ENCODE assay signal across 10 mouse cellular contexts in the genomic region with DNA sequence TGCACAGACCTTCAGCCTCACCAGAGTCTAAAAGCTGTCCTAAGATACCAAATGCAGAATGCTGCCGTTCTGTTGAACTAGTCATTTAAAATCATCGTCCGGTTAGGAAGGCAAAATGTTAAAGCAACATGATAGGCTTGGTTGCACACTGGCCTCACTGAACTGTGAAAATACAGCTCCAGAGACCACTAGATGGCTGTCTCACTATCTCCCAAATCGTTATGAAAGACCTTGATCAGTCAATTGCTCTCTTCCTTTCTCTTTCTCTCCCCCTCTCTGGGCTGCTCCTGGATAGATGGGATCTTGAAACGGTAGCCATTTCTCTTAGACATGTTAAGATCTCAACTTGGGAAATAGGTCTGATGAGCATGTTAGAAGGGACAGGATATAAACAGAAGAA.
DNase-seq lines count a peak whose midpoint lies in the region; ATAC-seq and TF ChIP-seq lines count a peak whose summit lies in the region.
"Had no signal": no experiment of that assay in that cellular context is flagged by ENCODE, and none has a peak within 500 bp of the region (broad histone marks: within the 10 kb centered on the region; RNA-seq: fewer than 3 reads in every experiment).

No protein-coding gene starts in this region.

- no peaks in the 10 kb centered on the region for H3K27me3 ChIP-seq in forebrain, embryonic 16.5 days (replicated peaks; ENCODE audit: control insufficient read depth, insufficient read depth, low read length)
- no peaks in the 10 kb centered on the region for H3K27me3 ChIP-seq in forebrain, embryonic 11.5 days (ENCODE audit: control insufficient read depth, insufficient read depth, low read length)
- H3K27me3 ChIP-seq in lung, embryonic 16.5 days (ENCODE audit: control insufficient read depth, insufficient read depth, low read depth, low read length) = no peaks in the 10 kb centered on the region
- H3K27me3 ChIP-seq in midbrain, postnatal 0 days (ENCODE audit: insufficient read depth, low read length) = no peaks in the 10 kb centered on the region

- 0 out of 2 replicates have a peak, but pooled peaks have one; percentile 47 for ATAC-seq in forebrain, embryonic 16.5 days
- no peak for ATAC-seq in forebrain, embryonic 11.5 days (replicated peaks; ENCODE audit: low FRiP score)
- ATAC-seq in lung, embryonic 16.5 days (ENCODE audit: low read depth) = no peak
- no peak for ATAC-seq in midbrain, postnatal 0 days (ENCODE audit: low FRiP score)

- intact Hi-C loops in left cerebral cortex, postnatal 25 days (cut with DNase I) = no loop called here

- H3K4me1 ChIP-seq in forebrain, embryonic 16.5 days (replicated peaks; ENCODE audit: control insufficient read depth, insufficient read depth, low read length) = no peaks in the 10 kb centered on the region
- H3K4me1 ChIP-seq in forebrain, embryonic 11.5 days (replicated peaks; ENCODE audit: control insufficient read depth, insufficient read depth, low read length) = no peaks in the 10 kb centered on the region
- no peaks in the 10 kb centered on the region for H3K4me1 ChIP-seq in lung, embryonic 16.5 days (replicated peaks; ENCODE audit: control insufficient read depth, insufficient read depth, low read length)
- H3K4me1 ChIP-seq in midbrain, postnatal 0 days (ENCODE audit: insufficient read depth, low read length) = no peaks in the 10 kb centered on the region

- no peak overlapping the region for H3K9ac ChIP-seq in forebrain, embryonic 16.5 days (replicated peaks; ENCODE audit: low read depth, low read length)
- H3K9ac ChIP-seq in forebrain, embryonic 11.5 days (ENCODE audit: low read length) = no peak overlapping the region
- H3K9ac ChIP-seq in lung, embryonic 16.5 days (ENCODE audit: low read length) = no peak overlapping the region
- H3K9ac ChIP-seq in midbrain, postnatal 0 days (replicated peaks; ENCODE audit: low read length, poor library complexity, severe bottlenecking) = no peak overlapping the region

- H3K27ac ChIP-seq in forebrain, embryonic 16.5 days (ENCODE audit: low read length) = no peak overlapping the region
- H3K27ac ChIP-seq in forebrain, embryonic 11.5 days (ENCODE audit: low read depth, low read length) = no peak overlapping the region
- H3K27ac ChIP-seq in lung, embryonic 16.5 days (ENCODE audit: low read length) = peak overlapping the region; percentile 16; the same call in 1 of the 2 replicates
- H3K27ac ChIP-seq in midbrain, postnatal 0 days (ENCODE audit: low read depth, low read length) = no peak overlapping the region

- 59% methylated on average over 5 of the region's 5 CpGs for WGBS in forebrain, embryonic 16.5 days
- 59% methylated on average over 5 of the region's 5 CpGs for WGBS in forebrain, embryonic 11.5 days
- WGBS in lung, embryonic 16.5 days = 44% methylated on average over 5 of the region's 5 CpGs
- 40% methylated on average over 5 of the region's 5 CpGs for WGBS in midbrain, postnatal 0 days

- TF ChIP-seq CTCF in midbrain, postnatal 0 days (IDR thresholded peaks at IDR 0.05) = peak; percentile 62

- no peak overlapping the region for H3K4me3 ChIP-seq in forebrain, embryonic 16.5 days (replicated peaks; ENCODE audit: low read length)
- H3K4me3 ChIP-seq in forebrain, embryonic 11.5 days (ENCODE audit: low read depth, low read length) = no peak overlapping the region
- H3K4me3 ChIP-seq in lung, embryonic 16.5 days (ENCODE audit: low read length) = no peak overlapping the region
- H3K4me3 ChIP-seq in midbrain, postnatal 0 days (ENCODE audit: low read depth, low read length) = no peak overlapping the region

- no peak overlapping the region for H3K4me2 ChIP-seq in forebrain, embryonic 16.5 days (ENCODE audit: low read length)
- H3K4me2 ChIP-seq in forebrain, embryonic 11.5 days (ENCODE audit: low read depth, low read length, severe bottlenecking) = no peak overlapping the region
- no peak overlapping the region for H3K4me2 ChIP-seq in lung, embryonic 16.5 days (ENCODE audit: low read depth, low read length)
- no peak overlapping the region for H3K4me2 ChIP-seq in midbrain, postnatal 0 days (ENCODE audit: low read depth, low read length, poor library complexity, severe bottlenecking)

- no peak for DNase-seq in forebrain, embryonic 11.5 days (ENCODE audit: low spot score)
- no peak for DNase-seq in lung, adult 18-20 months
- peak; percentile 9 to 13 for DNase-seq in kidney, adult 8-10 months
- DNase-seq in midbrain, postnatal 0 days (ENCODE audit: low spot score) = peak; percentile 27
- no peak for DNase-seq in left cerebral cortex, postnatal 25 days (ENCODE audit: low spot score in 2 of 2)
- no peak for DNase-seq in B cell, adult 2 months
- DNase-seq: adrenal gland, postnatal 25 days; thymus, postnatal 4 days had no signal

- no peaks in the 10 kb centered on the region for H3K9me3 ChIP-seq in forebrain, embryonic 16.5 days (ENCODE audit: control insufficient read depth, low read length)
- no peaks in the 10 kb centered on the region for H3K9me3 ChIP-seq in forebrain, embryonic 11.5 days (ENCODE audit: control insufficient read depth, low read length)
- H3K9me3 ChIP-seq in lung, embryonic 16.5 days (ENCODE audit: control insufficient read depth, low read length) = no peaks in the 10 kb centered on the region
- H3K9me3 ChIP-seq in midbrain, postnatal 0 days (ENCODE audit: low read length) = no peaks in the 10 kb centered on the region

- H3K36me3 ChIP-seq in forebrain, embryonic 16.5 days (ENCODE audit: control insufficient read depth, insufficient read depth) = no peaks in the 10 kb centered on the region; the same call in 1 of the 2 replicates
- no peaks in the 10 kb centered on the region; the same call in 1 of the 2 replicates for H3K36me3 ChIP-seq in forebrain, embryonic 11.5 days (ENCODE audit: control insufficient read depth, insufficient read depth, low read length)
- no peaks in the 10 kb centered on the region for H3K36me3 ChIP-seq in lung, embryonic 16.5 days (ENCODE audit: control insufficient read depth, insufficient read depth, low read length)
- no peaks in the 10 kb centered on the region for H3K36me3 ChIP-seq in midbrain, postnatal 0 days (ENCODE audit: insufficient read depth, low read length)

Comparison
In these comparisons a context has a peak if more than half of its experiments do, and no peak if none do; other contexts are left out.
1. DNase-seq: peak in kidney, adult 8-10 months (2 of 2) and midbrain, postnatal 0 days (single experiment); none in forebrain, embryonic 11.5 days (single experiment), lung, adult 18-20 months (0 of 2), left cerebral cortex, postnatal 25 days (0 of 2) and B cell, adult 2 months (0 of 2).